Mouse (Mus musculus) urinary bladder, postnatal 4 days (tissue): ENCODE results near the gene Tubal3.
"Not testable (repeated sequence)": the region's sequence is repeated elsewhere in the genome, so short reads cannot be mapped to it uniquely, and the experiment has no call there.

Source experiments
- DNase-seq, 2 experiments: peaks; one replicate each; pipeline ENCODE4 v3.0.0; 2021 to 2022; ENCODE audit warnings: low spot score in 2 of 2

Gene Tubal3

GRCm38 (mm10) chr13:3917571-3918311, at the start of gene Tubal3, which contains the start of gene Net1:
Gene Tubal3, plus strand, starts transcription at chr13:3918274.
Gene Net1, minus strand, starts transcription at chr13:3918220.
- DNase-seq = peak; percentile 83 to 89

- no peak for DNase-seq
Observed at GRCm38 (mm10) chr13:3869901-3870300, 48.2 kb upstream of the Tubal3 start.

GRCm38 (mm10) chr13:3872832-3873231, 45.2 kb upstream of the Tubal3 start:
- DNase-seq = no peak

- DNase-seq = no peak
Observed at GRCm38 (mm10) chr13:3876448-3876847, 41.6 kb upstream of the Tubal3 start.

GRCm38 (mm10) chr13:3877185-3877584, 40.9 kb upstream of the Tubal3 start:
- DNase-seq = no peak

GRCm38 (mm10) chr13:3877679-3878220, 40.3 kb upstream of the Tubal3 start:
- DNase-seq = no peak

GRCm38 (mm10) chr13:3886663-3887062, 31.4 kb upstream of the Tubal3 start:
- no peak for DNase-seq

GRCm38 (mm10) chr13:3889111-3889510, 29.0 kb upstream of the Tubal3 start:
- no peak for DNase-seq

GRCm38 (mm10) chr13:3890061-3890460, 28.0 kb upstream of the Tubal3 start:
- DNase-seq = no peak

- DNase-seq = no peak
Observed at GRCm38 (mm10) chr13:3891479-3892087, 26.5 kb upstream of the Tubal3 start.

GRCm38 (mm10) chr13:3892601-3893000, 25.5 kb upstream of the Tubal3 start:
- DNase-seq = no peak

GRCm38 (mm10) chr13:3893126-3893734, 24.8 kb upstream of the Tubal3 start:
- DNase-seq = peak; percentile 81 to 90

GRCm38 (mm10) chr13:3894549-3894948, 23.5 kb upstream of the Tubal3 start:
- no peak for DNase-seq

GRCm38 (mm10) chr13:3895397-3895980, 22.6 kb upstream of the Tubal3 start:
- no peak for DNase-seq

GRCm38 (mm10) chr13:3896032-3896431, 22.0 kb upstream of the Tubal3 start:
- DNase-seq = no peak

GRCm38 (mm10) chr13:3896913-3897312, 21.2 kb upstream of the Tubal3 start:
- peak in 1 of 2 experiments; percentile 73 for DNase-seq

- not testable (repeated sequence) for DNase-seq
Observed at GRCm38 (mm10) chr13:3898202-3898601, 19.9 kb upstream of the Tubal3 start.

GRCm38 (mm10) chr13:3899301-3899700, 18.8 kb upstream of the Tubal3 start:
- DNase-seq = peak in 1 of 2 experiments; percentile 56

- DNase-seq = no peak
Observed at GRCm38 (mm10) chr13:3907151-3907696, 10.8 kb upstream of the Tubal3 start.

GRCm38 (mm10) chr13:3908262-3908661, 9.8 kb upstream of the Tubal3 start:
- no peak for DNase-seq

GRCm38 (mm10) chr13:3910356-3910755, 7.7 kb upstream of the Tubal3 start:
- DNase-seq = no peak

- no peak for DNase-seq
Observed at GRCm38 (mm10) chr13:3913504-3913903, 4.6 kb upstream of the Tubal3 start.
